Mouse (Mus musculus) left cerebral cortex, postnatal 4 days (tissue): ENCODE measurements at regions not wholly inside any gene's neighbourhood (a gene's known extent, or its start where the extent isn't known, plus 50 kb on each side); places are given as distances from the start of the nearest gene placed in this dataset.

Experiments
- DNase-seq: peaks from one replicate; pipeline ENCODE4 v3.0.0-alpha.2; 2022
- intact Hi-C: fragments of 180-260 bp; cut with DNase I; formaldehyde crosslinking; loops from one replicate; pipeline ENCODE4 v1.15.1; 2025

GRCm38 (mm10) chr10:21446641-21447040 lies 69.5 kb downstream of the Aldh8a1 start:
- intact Hi-C loops, result loop anchor here (10.0 kb wide), 1 partner anchor 52 kb away; no protein-coding TSS in a partner anchor
- no peak for DNase-seq

GRCm38 (mm10) chr10:21448132-21448531 lies 71.0 kb downstream of the Aldh8a1 start:
- DNase-seq, result no peak
- intact Hi-C loops, result loop anchor here (10.0 kb wide), 1 partner anchor 53 kb away; no protein-coding TSS in a partner anchor

GRCm38 (mm10) chr10:21448942-21449341 lies 71.9 kb downstream of the Aldh8a1 start:
- no peak for DNase-seq
- intact Hi-C loops, result loop anchor here (10.0 kb wide), 1 partner anchor 54 kb away; no protein-coding TSS in a partner anchor

- no peak for DNase-seq
- intact Hi-C loops, result no loop called here
Observed at GRCm38 (mm10) chr10:21452611-21453010, 75.5 kb downstream of the Aldh8a1 start.

- no peak for DNase-seq
- intact Hi-C loops, result no loop called here
Observed at GRCm38 (mm10) chr10:21453527-21453926, 76.4 kb downstream of the Aldh8a1 start.

- DNase-seq, result no peak
- intact Hi-C loops, result no loop called here
Observed at GRCm38 (mm10) chr10:21454153-21454552, 77.1 kb downstream of the Aldh8a1 start.

GRCm38 (mm10) chr10:21454757-21455156 lies 77.7 kb downstream of the Aldh8a1 start:
- DNase-seq, result no peak
- intact Hi-C loops, result no loop called here

GRCm38 (mm10) chr10:21455863-21456262 lies 78.8 kb downstream of the Aldh8a1 start:
- DNase-seq, result no peak
- intact Hi-C loops, result no loop called here

- no peak for DNase-seq
- intact Hi-C loops, result no loop called here
Observed at GRCm38 (mm10) chr10:21456359-21456758, 79.3 kb downstream of the Aldh8a1 start.

- no peak for DNase-seq
- intact Hi-C loops, result no loop called here
Observed at GRCm38 (mm10) chr10:21456991-21457390, 79.9 kb downstream of the Aldh8a1 start.

- intact Hi-C loops, result no loop called here
- no peak for DNase-seq
Observed at GRCm38 (mm10) chr10:21458608-21459007, 81.5 kb downstream of the Aldh8a1 start.

GRCm38 (mm10) chr10:21460062-21460461 lies 83.0 kb downstream of the Aldh8a1 start:
- intact Hi-C loops, result loop anchor here (5.0 to 10.0 kb wide), 2 partner anchors 78 to 305 kb away; no protein-coding TSS in a partner anchor

GRCm38 (mm10) chr10:21462915-21463314 lies 85.8 kb downstream of the Aldh8a1 start:
- intact Hi-C loops, result loop anchor here (5.0 to 10.0 kb wide), 2 partner anchors 81 to 302 kb away; no protein-coding TSS in a partner anchor
- no peak for DNase-seq

More at GRCm38 (mm10) chr10:21460062-21460461, 83.0 kb downstream of the Aldh8a1 start:
- no peak for DNase-seq

GRCm38 (mm10) chr10:21465362-21465761 lies 88.3 kb downstream of the Aldh8a1 start:
- intact Hi-C loops, result loop anchor here (2.0 to 10.0 kb wide), 3 partner anchors 299 to 529 kb away; partner anchors contain the start of gene Sgk1
- peak; percentile 88 for DNase-seq

GRCm38 (mm10) chr10:21465806-21466377 lies 88.8 kb downstream of the Aldh8a1 start:
- no peak for DNase-seq
- intact Hi-C loops, result loop anchor here (2.0 to 10.0 kb wide), 3 partner anchors 299 to 529 kb away; partner anchors contain the start of gene Sgk1

GRCm38 (mm10) chr10:21467425-21468085 lies 90.5 kb downstream of the Aldh8a1 start:
- intact Hi-C loops, result loop anchor here (5.0 to 10.0 kb wide), 2 partner anchors 297 to 415 kb away; partner anchors contain the start of gene Sgk1
- no peak for DNase-seq

- intact Hi-C loops, result loop anchor here (5.0 to 10.0 kb wide), 2 partner anchors 296 to 414 kb away; partner anchors contain the start of gene Sgk1
- no peak for DNase-seq
Observed at GRCm38 (mm10) chr10:21468421-21468820, 91.3 kb downstream of the Aldh8a1 start.

GRCm38 (mm10) chr10:21469961-21470360 lies 92.9 kb downstream of the Aldh8a1 start:
- intact Hi-C loops, result loop anchor here (5.0 to 10.0 kb wide), 2 partner anchors 295 to 412 kb away; partner anchors contain the start of gene Sgk1
- DNase-seq, result no peak

- DNase-seq, result no peak
Observed at GRCm38 (mm10) chr10:21470589-21470988, 93.5 kb downstream of the Aldh8a1 start.

GRCm38 (mm10) chr10:21474242-21474641 lies 97.2 kb downstream of the Aldh8a1 start:
- intact Hi-C loops, result no loop called here
- peak; percentile 72 for DNase-seq

More at GRCm38 (mm10) chr10:21470589-21470988, 93.5 kb downstream of the Aldh8a1 start:
- intact Hi-C loops, result no loop called here

- DNase-seq, result no peak
- intact Hi-C loops, result no loop called here
Observed at GRCm38 (mm10) chr10:21478004-21478403, 100.9 kb downstream of the Aldh8a1 start.

- DNase-seq, result no peak
- intact Hi-C loops, result no loop called here
Observed at GRCm38 (mm10) chr10:21479403-21479802, 102.3 kb downstream of the Aldh8a1 start.
